ENCODE assay signal across 8 mouse cellular contexts in genomic region chr5:33275754-33276153, GRCm38 (mm10). TPM values are rescaled to one million over a fixed set of nuclear protein-coding genes. Genes with fewer than 3 reads are reported as not detected.
A peak's percentile ranks its signal among the peaks of the same experiment; 100 is the strongest.
DNase-seq lines count a peak whose midpoint lies in the region; ATAC-seq and TF ChIP-seq lines count a peak whose summit lies in the region.

No protein-coding gene starts in this region.

- peak overlapping the region; percentile 52 for H3K4me2 ChIP-seq in midbrain, embryonic 14.5 days (ENCODE audit: low read length)

- WGBS in kidney, adult 2 months = 22% methylated on average over 1 of the region's 1 CpGs
- WGBS in hindbrain, embryonic 10.5 days = 47% methylated on average over 1 of the region's 1 CpGs
- 3% methylated on average over 1 of the region's 1 CpGs for WGBS in midbrain, embryonic 14.5 days

- no peaks in the 10 kb centered on the region for H3K36me3 ChIP-seq in kidney, adult 2 months (ENCODE audit: control insufficient read depth, insufficient read depth, low read length)
- H3K36me3 ChIP-seq in hindbrain, embryonic 10.5 days = peaks cover 22% of the 10 kb centered on the region
- H3K36me3 ChIP-seq in midbrain, embryonic 14.5 days (ENCODE audit: control insufficient read depth, insufficient read depth, low read length) = peaks cover 10% of the 10 kb centered on the region

- H3K27me3 ChIP-seq in kidney, adult 2 months (replicated peaks; ENCODE audit: control insufficient read depth, insufficient read depth, low read length) = no peaks in the 10 kb centered on the region
- H3K27me3 ChIP-seq in hindbrain, embryonic 10.5 days (ENCODE audit: insufficient read depth, poor library complexity, severe bottlenecking) = no peaks in the 10 kb centered on the region
- no peaks in the 10 kb centered on the region for H3K27me3 ChIP-seq in midbrain, embryonic 14.5 days (ENCODE audit: control insufficient read depth, insufficient read depth, low read length)

- H3K9ac ChIP-seq in midbrain, embryonic 14.5 days (replicated peaks; ENCODE audit: low read length) = peak overlapping the region; percentile 96

- H3K4me3 ChIP-seq in kidney, adult 2 months (ENCODE audit: insufficient read depth, low read depth, low read length) = no peak overlapping the region
- H3K4me3 ChIP-seq in hindbrain, embryonic 10.5 days = peak overlapping the region; percentile 85
- peak overlapping the region; percentile 91 for H3K4me3 ChIP-seq in midbrain, embryonic 14.5 days (replicated peaks; ENCODE audit: low read depth, low read length)

- ATAC-seq in midbrain, embryonic 14.5 days (ENCODE audit: low FRiP score, low TSS enrichment) = no peak
- no peak for ATAC-seq in erythroid progenitor cell, adult 5-6 weeks (replicated peaks; ENCODE audit: low FRiP score, poor library complexity, severe bottlenecking)

- no peak for TF ChIP-seq CTCF in kidney, adult 2 months (conservative IDR thresholded peaks at IDR 0.05; ENCODE audit: insufficient read depth, insufficient read length, low read depth, low read length)

- no peaks in the 10 kb centered on the region for H3K9me3 ChIP-seq in hindbrain, embryonic 10.5 days
- H3K9me3 ChIP-seq in midbrain, embryonic 14.5 days (ENCODE audit: control insufficient read depth, low read length) = no peaks in the 10 kb centered on the region

- TF ChIP-seq POLR2A in kidney, adult 2 months (IDR thresholded peaks at IDR 0.05; ENCODE audit: low read depth, low read length) = no peak

- DNase-seq in kidney, adult 9 months = peak; percentile 13
- no peak for DNase-seq in kidney, adult 2 months
- DNase-seq in brain, adult 2 months (ENCODE audit: low read depth, low spot score) = peak; percentile 21
- DNase-seq in hindbrain, embryonic 10.5 days (ENCODE audit: low spot score) = no peak
- peak; percentile 21 for DNase-seq in midbrain, embryonic 14.5 days
- DNase-seq in Muller cell, postnatal 12 days (ENCODE audit: inconsistent ontology term) = no peak
- DNase-seq in testis, postnatal 14 days (ENCODE audit: low spot score) = no peak

- H3K27ac ChIP-seq in kidney, adult 2 months (ENCODE audit: insufficient read depth, low read depth, low read length) = no peak overlapping the region
- H3K27ac ChIP-seq in hindbrain, embryonic 10.5 days = no peak overlapping the region
- peak overlapping the region; percentile 99 for H3K27ac ChIP-seq in midbrain, embryonic 14.5 days (replicated peaks; ENCODE audit: low read depth, low read length)

- H3K4me1 ChIP-seq in kidney, adult 2 months (ENCODE audit: control insufficient read depth, insufficient read depth, low read length) = peaks cover 24% of the 10 kb centered on the region
- peaks cover 33% of the 10 kb centered on the region for H3K4me1 ChIP-seq in hindbrain, embryonic 10.5 days (replicated peaks)
- peaks cover 28% of the 10 kb centered on the region for H3K4me1 ChIP-seq in midbrain, embryonic 14.5 days (ENCODE audit: control insufficient read depth, insufficient read depth, low read length)

RNA-seq across cellular contexts. Expression of gene Ctbp1, which starts 1.0 kb away (rescaled TPM):
- 209 and 253 TPM in 2 replicates for polyA plus RNA-seq in kidney, adult 2 months (2012; rRNA removed)
- polyA plus RNA-seq in hindbrain, embryonic 10.5 days (2016; fragmentation: Nextera tagmentation; extraction: Ambion mirVana) = 466 and 504 TPM in 2 replicates
- 578 and 581 TPM in 2 replicates for polyA plus RNA-seq in midbrain, embryonic 14.5 days (2014; fragmentation: Nextera tagmentation; extraction: Ambion mirVana)
- 195 and 222 TPM in 2 replicates for total RNA-seq in erythroid progenitor cell, adult 5-6 weeks (2015; ENCODE audit: low replicate concordance)
- 172 and 302 TPM in 2 replicates for total RNA-seq in erythroid progenitor cell, adult 5-6 weeks (2017; ENCODE audit: low replicate concordance)

RNA-seq across cellular contexts. Expression of gene Spon2, which starts 57.5 kb away (rescaled TPM):
- 1.5 and 2.5 TPM in 2 replicates for polyA plus RNA-seq in kidney, adult 2 months (2012; rRNA removed)
- polyA plus RNA-seq in hindbrain, embryonic 10.5 days (2016; fragmentation: Nextera tagmentation; extraction: Ambion mirVana) = 3.1 and 4.6 TPM in 2 replicates
- polyA plus RNA-seq in midbrain, embryonic 14.5 days (2014; fragmentation: Nextera tagmentation; extraction: Ambion mirVana) = 0.50 and 1.6 TPM in 2 replicates
- total RNA-seq in erythroid progenitor cell, adult 5-6 weeks (2015; ENCODE audit: low replicate concordance) = 1.1 TPM in 1 of 2 replicates, not detected in the other
- total RNA-seq in erythroid progenitor cell, adult 5-6 weeks (2017; ENCODE audit: low replicate concordance) = 1.0 TPM in 1 of 2 replicates, not detected in the other

RNA-seq across cellular contexts. Expression of gene Maea, which starts 59.6 kb away (rescaled TPM):
- polyA plus RNA-seq in kidney, adult 2 months (2012; rRNA removed) = 109 and 123 TPM in 2 replicates
- polyA plus RNA-seq in hindbrain, embryonic 10.5 days (2016; fragmentation: Nextera tagmentation; extraction: Ambion mirVana) = 154 and 164 TPM in 2 replicates
- 120 and 138 TPM in 2 replicates for polyA plus RNA-seq in midbrain, embryonic 14.5 days (2014; fragmentation: Nextera tagmentation; extraction: Ambion mirVana)
- total RNA-seq in erythroid progenitor cell, adult 5-6 weeks (2015; ENCODE audit: low replicate concordance) = 19.7 and 33.2 TPM in 2 replicates
- 69.8 and 71.5 TPM in 2 replicates for total RNA-seq in erythroid progenitor cell, adult 5-6 weeks (2017; ENCODE audit: low replicate concordance)

Comparison
In these comparisons a context has a peak if more than half of its experiments do, and no peak if none do; other contexts are left out.
1. DNase-seq: peak in kidney, adult 9 months (single experiment), brain, adult 2 months (single experiment) and midbrain, embryonic 14.5 days (single experiment); none in kidney, adult 2 months (single experiment), hindbrain, embryonic 10.5 days (single experiment), Muller cell, postnatal 12 days (single experiment) and testis, postnatal 14 days (single experiment).